In the genomic region with DNA sequence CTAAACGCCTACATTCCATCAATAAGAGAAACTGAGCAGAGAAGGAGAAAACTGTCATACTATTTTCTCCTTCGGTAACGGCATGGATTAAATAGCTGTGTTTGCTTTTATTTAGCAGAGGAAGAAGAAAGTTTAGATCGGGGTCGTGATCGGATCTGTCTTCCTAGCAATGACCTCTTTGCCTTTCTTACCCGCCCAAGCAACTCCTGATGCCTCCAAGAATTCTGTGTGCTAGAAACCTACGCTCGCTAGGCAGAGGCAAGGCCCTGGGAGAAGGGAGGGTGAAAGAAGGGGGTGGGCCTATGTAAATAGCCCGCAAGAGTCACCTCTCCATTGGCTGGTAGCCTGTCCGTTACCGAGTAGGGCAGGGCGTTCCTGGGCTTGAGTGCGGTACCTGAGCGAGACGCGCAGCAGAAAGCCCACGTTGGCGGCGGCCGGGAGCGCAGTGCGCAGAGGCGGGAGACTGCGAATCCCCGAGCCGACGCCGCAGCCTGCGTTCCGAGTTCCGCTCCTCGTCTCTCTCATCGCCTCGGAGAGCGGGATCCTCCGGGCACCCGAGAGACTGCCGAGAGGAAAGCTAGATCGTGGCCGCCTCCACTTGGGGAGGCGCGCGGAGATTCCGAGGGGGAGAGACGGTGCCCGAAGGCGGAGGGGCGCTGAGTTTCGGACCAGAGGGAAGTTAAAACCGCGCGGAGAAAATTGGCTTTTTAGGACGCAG, we compare ENCODE assay signal across 9 mouse cellular contexts. TPM values are rescaled to one million over a fixed set of nuclear protein-coding genes. Genes with fewer than 3 reads are reported as not detected.
DNase-seq lines count a peak whose midpoint lies in the region; ATAC-seq and TF ChIP-seq lines count a peak whose summit lies in the region.
"Had no signal": no experiment of that assay in that cellular context is flagged by ENCODE, and none has a peak within 500 bp of the region (broad histone marks: within the 10 kb centered on the region; RNA-seq: fewer than 3 reads in every experiment).

A gene (plus strand): TSS at position 395 of the 718 bp plus-strand sequence.

- peak within 1 kb of the TSS; percentile 41 for H3K4me3 ChIP-seq in left cerebral cortex, adult 2 months
- H3K4me3 ChIP-seq: erythroblast, embryonic 14.5 days had no signal

- DNase-seq in adrenal gland, adult 8-10 months, result peak; percentile 74
- peak; percentile 89 for DNase-seq in embryo, embryonic 10.5 days (ENCODE audit: low spot score)
- DNase-seq in gastrocnemius, postnatal 25 days, result peak; percentile 80
- peak; percentile 31 for DNase-seq in hindlimb bud, embryonic 11.5 days (ENCODE audit: extremely low spot score, low read depth, low spot score)
- DNase-seq in left cerebral cortex, adult 2 months (ENCODE audit: extremely low spot score in 1 of 2, low spot score in 2 of 2), result peak; percentile 73 to 83
- DNase-seq in lung, postnatal 36 days, result peak; percentile 91
- peak; percentile 71 for DNase-seq in right cerebral cortex, postnatal 14 days

- no peak for TF ChIP-seq CTCF in left cerebral cortex, adult 2 months (IDR thresholded peaks at IDR 0.05)

- intact Hi-C loops in left cerebral cortex, adult 2 months (cut with DNase I), result loop anchor here (5.0 kb wide), 2 partner anchors 182 to 237 kb away; a partner anchor contains a TSS

- no peak within 1 kb of the TSS for H3K27ac ChIP-seq in left cerebral cortex, adult 2 months

- ATAC-seq in erythroid progenitor cell, adult 5-6 weeks (replicated peaks; ENCODE audit: low FRiP score, poor library complexity, severe bottlenecking), result no peak

RNA-seq across cellular contexts. Expression of the gene that starts here (rescaled TPM):
- total RNA-seq in adrenal gland, adult 8-10 months (2022), result 10 to 100 TPM in 1 of 4 experiments, 1 to 10 TPM in 3; 8.2 to 12.5 (median 9.7) TPM
- 1 to 10 TPM; 8.5 to 8.8 TPM for total RNA-seq in gastrocnemius, postnatal 25 days (2021)
- total RNA-seq in left cerebral cortex, adult 2 months (2021), result 10 to 100 TPM in 1 of 2 experiments, 1 to 10 TPM in 1; 8.9 to 10.8 TPM
- total RNA-seq in erythroid progenitor cell, adult 5-6 weeks (2015; ENCODE audit: low replicate concordance), result not detected in 2 replicates
- 0.39 and 1.3 TPM in 2 replicates for total RNA-seq in erythroid progenitor cell, adult 5-6 weeks (2017; ENCODE audit: low replicate concordance)

Comparison
In these comparisons a context has a peak if more than half of its experiments do, and no peak if none do; other contexts are left out.
1. RNA of the gene that starts here (total RNA-seq): 8.9 to 10.8 TPM in left cerebral cortex, adult 2 months, 8.2 to 12.5 TPM in adrenal gland, adult 8-10 months and 8.5 to 8.8 TPM in gastrocnemius, postnatal 25 days; 0.39 to 1.3 TPM in erythroid progenitor cell, adult 5-6 weeks; every median in the first group is over 4 times any median in the second.
2. DNase-seq: peak in every context shown above with its lines; median percentile 91 in lung, postnatal 36 days; 89 in embryo, embryonic 10.5 days; 80 in gastrocnemius, postnatal 25 days; 78 in left cerebral cortex, adult 2 months; 74 in adrenal gland, adult 8-10 months; 71 in right cerebral cortex, postnatal 14 days; 31 in hindlimb bud, embryonic 11.5 days.